Mouse (Mus musculus): ENCODE data around the gene Elmsan1. TPM values are rescaled to one million over a fixed set of nuclear protein-coding genes. Genes with fewer than 3 reads are reported as not detected.
"Not testable (repeated sequence)": the region's sequence is repeated elsewhere in the genome, so short reads cannot be mapped to it uniquely, and the experiment has no call there.

Gene Elmsan1
- polyA plus RNA-seq (2017; shearing (Covaris generic)): 1 to 10 TPM; 3.9 to 9.5 (median 7.2) TPM

DNA sequence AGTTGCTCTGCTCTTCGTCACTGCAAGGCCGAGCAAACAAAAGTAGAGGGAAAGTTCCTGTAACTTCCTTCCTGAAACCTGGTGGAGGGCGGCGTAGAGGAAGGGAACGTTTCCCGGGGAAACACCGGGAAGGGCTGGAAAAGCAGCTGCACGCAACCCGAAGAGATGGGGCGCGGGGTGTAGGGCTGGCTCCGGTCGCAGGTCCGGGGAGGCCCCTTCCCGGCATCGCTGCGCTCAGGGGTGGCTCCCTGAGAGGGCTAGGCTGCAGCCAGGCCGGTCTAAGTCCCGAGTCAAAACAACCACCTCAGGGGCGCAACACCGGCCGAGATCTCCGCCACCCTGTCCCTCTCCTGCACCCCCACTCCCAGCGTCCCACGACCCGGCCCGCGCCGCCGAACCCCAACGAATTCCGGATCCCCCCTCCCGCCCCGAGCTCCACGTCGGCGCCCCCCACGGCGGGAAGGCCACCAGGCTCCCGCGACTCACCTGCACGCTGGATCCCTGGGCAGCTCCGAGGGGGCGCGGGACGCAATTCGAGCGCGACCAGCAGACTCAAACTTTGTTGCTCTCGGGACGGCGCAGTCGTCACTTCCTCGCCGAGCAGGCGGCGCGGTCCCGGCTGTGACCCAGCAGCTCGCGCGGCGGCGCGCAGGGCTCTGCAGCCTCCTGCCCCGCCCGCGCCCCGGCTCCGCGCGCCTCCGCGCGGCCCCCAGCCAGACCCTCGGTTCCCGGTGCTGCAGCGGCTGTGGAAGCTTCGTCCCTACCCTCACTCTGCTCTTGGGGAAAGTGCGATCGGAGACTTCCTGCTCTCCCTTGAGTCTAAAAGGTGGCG is at the start of gene Elmsan1:
TSS of gene Elmsan1 (minus strand) at position 593 of the 832 bp plus-strand sequence.
- ATAC-seq: peak; percentile 39

DNA sequence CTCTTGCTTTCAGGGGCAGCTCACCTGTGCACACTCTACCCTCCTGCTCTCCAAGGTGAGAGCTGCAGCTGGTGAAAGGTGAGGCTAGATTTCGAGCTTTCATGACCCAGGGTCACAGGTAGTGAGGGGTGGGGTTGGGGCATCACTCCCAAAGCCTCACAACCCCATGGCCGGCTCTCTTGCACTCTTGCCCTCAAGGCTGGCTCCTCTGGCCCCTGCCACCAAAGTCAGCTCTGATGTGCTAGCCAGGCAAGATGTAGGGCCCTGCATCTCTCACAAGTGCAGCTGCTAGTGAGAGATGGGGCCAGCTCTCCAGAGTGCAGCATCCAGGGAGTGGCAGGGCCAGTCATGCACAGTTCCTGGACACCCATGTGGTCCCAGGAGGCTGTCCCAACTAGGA is 48.6 kb upstream of the Elmsan1 start:
- no peak for ATAC-seq

DNA sequence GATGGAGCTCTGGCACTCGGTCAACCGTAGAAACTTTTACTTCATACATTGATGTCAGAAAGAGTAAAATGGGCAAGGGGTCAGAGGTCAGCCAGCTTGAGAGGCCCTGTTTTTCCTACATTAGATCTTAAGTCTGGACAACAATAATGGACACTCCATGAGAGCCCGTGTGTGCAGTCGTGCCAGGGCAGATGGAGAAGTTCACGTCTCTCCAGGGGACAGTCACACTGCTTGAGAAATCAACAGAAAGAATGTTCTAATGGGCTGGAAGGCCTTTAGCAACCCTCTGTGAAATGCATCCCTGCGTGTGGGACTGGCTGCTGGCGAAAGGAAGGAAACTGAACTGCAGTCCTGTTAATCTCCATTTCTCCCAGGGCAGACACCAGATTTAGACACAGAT is 41.7 kb upstream of the Elmsan1 start:
- ATAC-seq: no peak

DNA sequence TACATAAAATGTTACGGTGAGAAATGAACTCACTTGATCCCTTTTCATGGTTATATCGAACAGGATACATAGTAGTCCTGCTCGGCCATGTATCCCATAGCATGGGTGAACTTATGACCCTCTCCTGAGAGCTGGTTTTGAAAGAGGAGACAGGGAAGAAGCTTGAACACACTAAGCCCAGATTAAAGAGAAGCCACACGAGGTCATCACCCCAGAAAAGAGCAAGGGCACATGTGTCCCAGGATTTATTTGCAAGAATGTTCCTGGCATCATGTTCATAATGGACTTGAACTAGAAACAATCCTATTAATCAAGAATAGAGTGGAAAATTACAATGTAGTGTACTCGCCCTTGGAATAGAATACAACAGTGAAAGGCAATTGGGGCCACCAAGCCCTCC is 36.2 kb upstream of the Elmsan1 start:
- no peak for ATAC-seq

DNA sequence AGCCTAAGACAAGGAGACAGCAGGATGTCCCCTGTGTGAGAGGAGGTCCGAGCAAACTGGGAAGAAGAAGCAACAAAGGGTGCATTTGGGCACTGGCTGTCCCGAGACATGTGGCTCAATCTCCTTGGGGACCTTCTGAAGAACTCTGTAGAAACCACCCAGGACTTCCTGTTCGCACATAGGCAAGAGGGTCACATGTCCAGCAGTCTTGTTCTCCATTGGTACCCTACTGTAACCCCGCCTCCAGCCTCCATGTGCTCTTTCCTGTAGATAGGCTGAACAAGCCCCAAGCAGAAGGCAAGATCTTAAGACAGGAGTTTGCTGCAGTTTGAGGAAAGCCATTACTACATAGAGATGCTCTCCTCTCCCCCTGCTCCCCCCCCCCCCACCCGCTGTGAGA is 34.1 kb upstream of the Elmsan1 start:
- no peak for ATAC-seq

DNA sequence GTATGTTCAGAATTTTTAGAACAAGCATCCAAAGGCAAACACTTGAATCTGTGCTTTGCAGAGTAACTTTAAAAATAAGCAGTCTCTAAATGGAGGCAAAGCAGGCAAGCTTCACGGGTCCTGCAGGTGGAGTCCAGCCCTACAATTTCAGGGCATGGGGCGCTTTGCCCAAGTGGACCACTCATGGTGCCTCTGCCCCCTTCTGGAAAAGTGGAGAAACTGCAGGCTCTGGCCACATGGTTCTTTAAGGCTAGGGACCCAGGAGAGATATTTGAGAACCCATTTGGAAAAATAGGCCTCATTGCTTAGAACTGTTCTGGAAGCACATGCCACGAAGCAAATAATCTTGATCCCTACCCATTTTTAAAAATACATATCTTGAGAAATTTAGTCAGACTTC is 30.5 kb upstream of the Elmsan1 start:
- no peak for ATAC-seq

DNA sequence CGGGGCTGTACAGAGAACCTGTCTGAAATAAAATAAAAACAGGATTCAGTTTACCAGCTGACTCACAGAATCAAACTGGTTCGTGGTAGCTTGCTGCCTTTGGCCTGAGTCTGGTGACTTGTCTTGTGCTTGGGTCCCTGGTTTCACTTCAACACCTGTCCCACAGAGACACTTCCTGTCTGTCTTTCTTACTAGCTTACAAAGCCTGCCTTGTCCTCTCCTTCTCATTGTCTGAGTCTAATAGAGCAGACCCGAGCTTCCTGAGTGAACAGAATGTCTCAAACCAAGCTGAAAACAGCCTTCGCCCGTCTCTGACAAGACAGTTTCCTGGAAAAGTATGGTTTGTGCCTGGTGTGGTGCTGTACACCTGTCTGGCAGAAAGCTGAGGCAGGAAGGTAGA is 27.0 kb upstream of the Elmsan1 start:
- peak; percentile 57 for ATAC-seq

DNA sequence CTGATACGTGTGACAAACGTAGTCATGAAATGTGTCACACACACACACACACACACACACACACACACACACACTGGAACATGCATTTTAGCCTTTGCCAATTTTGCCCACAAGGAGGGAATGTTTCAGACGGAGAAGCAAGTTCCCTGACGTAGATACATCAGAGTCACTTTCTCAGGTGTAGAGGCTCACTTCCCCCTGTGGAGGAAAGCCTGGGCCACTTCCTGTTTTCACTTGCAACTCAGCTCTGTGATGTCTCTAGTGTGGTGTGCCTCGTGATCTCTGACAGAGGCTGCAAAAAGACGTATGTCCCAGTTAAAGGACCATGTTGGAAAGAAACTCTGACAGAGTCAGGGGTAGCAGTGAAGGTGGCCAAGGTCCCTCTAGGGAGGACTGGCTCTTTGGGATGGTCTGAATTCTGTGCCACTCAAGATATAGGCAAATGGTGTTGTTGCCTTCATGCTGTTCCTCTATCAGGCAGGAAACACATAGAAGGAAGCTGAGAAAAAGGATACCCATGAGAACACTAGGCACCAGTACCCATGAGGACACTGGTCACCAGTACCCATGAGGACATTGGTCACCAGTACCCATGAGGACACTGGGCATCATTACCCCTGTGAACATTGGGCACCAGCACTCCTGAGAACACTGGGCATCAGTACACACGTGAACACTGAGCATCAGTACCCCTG is 24.5 kb upstream of the Elmsan1 start:
- peak; percentile 96 for ATAC-seq

DNA sequence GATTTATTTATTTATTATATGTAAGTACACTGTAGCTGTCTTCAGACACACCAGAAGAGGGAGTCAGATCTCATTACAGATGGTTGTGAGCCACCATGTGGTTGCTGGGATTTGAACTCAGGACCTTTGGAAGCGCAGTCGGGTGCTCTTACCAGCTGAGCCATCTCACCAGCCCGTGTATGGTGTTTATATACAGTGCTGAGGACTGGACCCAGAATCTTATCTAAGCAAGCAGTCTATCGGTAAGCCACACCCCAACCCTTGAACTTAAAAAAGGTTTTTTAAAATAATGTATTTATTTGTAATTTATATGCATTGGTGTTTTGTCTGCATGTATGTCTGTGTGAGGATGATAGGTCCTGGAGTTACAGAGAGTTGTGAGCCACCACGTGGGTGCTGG is 18.4 kb upstream of the Elmsan1 start:
- not testable (repeated sequence) for ATAC-seq

DNA sequence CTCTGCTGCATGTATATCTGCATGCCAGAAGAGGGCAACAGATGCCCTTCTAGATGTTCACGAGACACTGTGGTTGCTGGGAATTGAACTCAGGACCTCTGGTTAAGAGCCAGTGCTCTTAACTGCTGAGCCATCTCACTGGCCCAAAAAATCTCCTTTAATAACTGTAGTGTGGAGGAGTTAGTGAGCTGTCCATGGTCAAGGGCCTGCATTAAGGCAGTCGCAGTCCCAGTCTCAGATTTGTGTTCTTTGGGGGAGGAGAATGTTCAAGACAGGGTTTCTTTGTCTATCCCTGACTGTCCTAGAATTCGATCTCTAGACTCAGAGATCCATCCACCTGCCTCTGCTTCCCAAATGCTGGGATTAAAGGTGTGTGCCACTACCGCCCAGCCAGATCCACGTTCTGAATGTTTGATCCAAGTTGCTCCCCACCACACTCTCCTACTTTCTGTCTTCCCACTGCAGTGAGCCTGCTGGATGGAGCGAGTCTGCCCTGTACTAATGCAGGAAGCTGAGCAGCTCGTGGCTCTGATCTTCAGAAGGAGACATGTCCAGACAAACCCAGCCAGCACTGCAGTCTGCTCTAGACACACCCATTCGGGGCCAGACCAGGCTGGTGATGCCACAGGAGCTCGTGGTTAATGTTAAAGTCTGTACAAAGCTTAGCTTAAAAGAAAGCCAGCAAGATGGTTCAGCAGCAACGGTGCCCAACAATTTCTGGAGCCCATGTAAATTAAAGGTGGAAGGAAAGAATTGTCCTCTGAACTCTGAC is 17.5 kb upstream of the Elmsan1 start:
- ATAC-seq: no peak

DNA sequence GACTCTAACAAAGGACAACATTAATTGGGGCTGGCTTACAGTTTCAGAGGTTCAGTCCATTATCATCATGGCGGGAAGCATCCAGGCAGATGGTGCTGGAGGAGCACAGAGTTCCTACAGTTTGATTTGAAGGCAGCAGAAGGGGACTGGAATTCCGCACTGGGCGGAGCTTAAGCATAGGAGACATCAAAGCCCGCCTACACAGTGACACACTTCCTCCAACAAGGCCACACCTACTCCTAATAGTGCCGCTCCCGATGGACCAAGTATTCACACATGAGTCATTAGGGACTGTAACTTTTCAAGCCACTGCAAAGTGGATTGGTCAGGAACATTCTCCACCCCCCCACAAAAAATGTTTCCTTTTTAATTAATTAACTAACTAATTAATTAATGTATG is 16.9 kb upstream of the Elmsan1 start:
- ATAC-seq: no peak

DNA sequence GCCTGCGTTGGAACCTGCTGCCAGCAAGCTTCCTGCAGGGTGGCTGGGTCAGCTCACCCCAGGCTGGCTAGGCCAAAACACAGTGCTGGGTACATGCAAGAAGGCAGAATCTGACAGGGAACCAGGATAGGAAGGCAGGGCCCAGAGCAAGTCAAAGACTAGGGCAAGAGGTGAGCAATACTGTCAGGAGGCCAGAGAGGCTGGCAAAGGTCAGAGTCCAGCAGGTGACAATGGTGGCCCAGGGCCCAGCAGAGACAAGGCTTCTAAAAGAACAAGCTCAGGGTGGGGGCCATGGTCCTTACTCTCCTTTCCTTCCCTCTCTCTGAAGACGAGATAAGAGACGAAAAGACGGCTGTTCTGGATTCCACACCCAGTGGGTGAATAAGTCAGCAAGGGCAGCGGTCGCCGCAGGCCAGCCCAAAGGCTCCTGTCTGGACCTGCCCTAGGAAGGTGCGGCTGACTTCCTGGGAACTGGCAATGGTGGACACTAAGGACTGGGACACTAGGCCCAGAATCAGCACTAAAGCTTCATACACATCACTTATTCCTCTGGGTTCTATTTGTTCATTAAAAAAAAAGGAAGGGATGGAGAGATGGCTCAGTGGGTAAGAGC is 14.9 kb upstream of the Elmsan1 start:
- no peak for ATAC-seq

DNA sequence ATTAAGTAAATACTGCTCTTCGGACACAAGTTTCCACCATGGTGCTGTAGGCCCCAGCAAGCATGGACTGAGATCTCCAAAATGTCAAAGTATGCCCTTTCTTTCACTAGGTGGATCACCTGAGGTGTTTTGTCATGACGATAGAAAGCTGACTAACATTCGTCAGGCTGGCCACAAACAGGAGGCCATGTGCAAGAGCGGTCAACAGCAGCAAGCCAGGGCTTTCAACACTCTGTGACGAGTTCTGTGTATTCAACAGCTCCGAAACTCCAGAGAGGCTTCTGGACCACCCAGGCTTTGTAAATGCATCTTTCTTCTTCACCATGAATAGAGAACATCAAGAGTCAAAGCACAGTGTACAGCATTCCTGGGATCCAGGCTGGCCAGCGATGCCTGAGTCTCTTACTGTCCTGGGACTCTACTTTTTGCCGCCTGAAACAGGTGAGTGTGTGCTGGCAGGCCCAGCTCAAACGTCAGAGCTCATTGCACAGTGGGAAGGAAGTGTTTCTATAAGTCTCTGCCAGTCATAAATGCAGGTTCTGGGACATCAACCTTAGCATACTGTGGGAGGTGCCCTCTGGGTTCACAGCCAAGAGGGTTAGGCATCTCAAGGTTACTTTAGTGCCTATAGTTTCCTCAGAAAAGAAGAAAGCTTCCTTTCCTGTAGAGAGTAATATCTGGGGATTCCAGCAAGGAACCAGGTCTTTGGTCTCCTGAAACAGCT is 7.6 kb upstream of the Elmsan1 start:
- ATAC-seq: no peak

DNA sequence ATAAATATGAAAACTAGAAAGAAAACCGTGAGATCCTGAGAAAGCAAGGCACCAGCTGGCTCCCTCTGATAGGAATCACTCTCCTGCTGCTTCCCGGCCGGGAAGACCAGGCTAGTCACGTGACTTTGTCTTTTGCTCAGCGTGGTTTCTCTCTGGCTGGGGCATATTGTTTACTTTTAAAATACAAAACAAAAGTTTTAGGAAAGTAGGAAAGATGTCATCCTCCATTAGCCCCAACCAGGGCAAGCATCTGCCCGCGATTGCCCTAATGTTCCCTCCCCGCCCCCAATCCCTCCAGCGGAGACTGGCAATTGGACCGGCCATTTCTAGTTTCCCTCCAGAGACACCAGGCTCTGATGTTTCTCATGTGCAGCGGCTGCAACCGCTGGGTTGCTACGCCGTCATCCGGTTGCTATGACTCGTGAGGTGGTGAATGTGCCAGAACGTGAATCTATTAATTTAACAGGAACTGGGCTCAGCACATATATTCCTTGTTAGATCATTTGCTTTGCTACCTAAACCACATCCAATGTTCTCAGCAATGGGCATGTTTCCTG is 3.8 kb upstream of the Elmsan1 start:
- peak; percentile 77 for ATAC-seq

DNA sequence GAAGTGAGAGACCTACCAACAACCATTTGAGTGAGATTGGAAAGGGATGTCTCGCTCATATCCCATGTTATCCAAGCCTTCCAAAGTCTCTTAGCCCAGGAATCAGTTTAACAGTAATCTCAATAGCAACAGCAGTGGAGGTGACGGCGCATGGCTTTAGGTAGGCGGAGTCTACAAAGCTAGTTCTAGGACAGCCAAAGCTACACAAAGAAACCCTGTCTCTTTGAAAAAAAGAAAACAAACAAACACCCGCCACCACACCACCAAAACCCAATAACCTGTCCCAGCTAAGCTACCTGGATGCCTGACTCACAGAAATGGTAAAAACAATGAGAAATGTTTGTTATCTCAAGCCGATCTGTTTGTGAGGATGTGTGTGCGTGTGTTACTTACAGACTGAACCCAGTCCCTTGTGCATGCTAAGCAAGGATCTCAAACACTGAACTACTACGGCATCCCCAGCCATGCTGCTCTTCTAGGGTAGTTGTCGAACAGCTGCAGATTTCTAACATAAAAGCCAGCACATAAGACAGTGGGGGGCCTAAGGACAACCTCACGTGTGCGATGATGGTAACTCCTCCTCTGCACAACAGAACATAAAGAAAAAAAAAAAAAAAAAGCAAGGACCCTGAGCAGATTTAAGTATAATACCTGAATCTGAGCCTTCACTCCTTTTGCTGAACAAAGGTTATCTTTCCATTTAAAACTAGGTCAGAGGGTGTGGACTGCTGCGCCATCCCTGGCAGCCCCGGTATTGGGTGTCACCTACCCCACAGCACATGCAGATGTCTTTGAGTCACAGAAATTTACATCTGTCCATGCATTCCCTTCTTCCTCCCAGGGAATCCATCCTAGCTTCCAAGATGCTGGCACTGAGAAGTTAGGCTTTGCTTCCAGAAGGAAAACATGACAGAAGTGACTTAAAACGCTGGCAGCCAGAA is 2.5 kb upstream of the Elmsan1 start:
- peak; percentile 16 for ATAC-seq

DNA sequence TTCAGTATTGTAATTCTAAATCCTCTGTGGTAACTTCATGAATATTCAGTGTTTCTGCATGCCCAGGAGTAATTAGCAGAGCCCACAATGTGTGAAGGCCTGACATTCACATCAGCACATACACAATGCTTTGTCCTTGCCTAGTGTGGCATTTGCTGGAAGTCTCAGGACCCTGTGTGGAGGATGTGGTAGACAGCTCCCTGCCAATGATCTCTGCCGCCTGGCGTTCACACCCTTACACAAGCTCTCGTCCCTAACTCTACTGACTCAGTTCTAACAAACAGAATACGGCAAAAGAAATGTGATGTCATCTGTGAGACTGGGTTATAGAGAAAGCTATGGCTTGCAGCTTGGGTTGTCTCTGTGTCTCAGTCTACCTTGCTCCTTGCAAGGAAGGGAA is 1.8 kb upstream of the Elmsan1 start:
- peak; percentile 21 for ATAC-seq

DNA sequence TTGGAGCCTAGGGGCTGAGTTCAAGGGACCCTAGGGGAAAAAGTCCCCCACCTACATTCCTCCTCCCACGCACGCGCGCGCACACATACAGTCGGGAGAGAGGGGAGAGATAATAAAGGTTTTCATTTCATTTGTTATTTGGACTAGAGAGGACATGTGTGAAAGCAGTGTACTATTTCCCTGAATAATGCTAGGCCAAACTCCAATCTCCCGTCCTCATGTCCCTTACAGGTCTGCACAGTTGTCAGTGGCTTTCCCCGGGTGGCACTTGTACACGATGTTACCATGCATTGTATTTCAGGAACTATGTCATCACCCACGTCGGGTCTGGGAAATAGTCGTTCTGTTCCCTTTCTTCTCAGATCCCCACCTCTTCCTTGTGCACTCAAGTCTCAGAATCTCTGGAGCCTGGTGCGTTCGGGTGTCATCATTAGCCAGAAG is 460 bp upstream of the Elmsan1 start:
- ATAC-seq: no peak

DNA sequence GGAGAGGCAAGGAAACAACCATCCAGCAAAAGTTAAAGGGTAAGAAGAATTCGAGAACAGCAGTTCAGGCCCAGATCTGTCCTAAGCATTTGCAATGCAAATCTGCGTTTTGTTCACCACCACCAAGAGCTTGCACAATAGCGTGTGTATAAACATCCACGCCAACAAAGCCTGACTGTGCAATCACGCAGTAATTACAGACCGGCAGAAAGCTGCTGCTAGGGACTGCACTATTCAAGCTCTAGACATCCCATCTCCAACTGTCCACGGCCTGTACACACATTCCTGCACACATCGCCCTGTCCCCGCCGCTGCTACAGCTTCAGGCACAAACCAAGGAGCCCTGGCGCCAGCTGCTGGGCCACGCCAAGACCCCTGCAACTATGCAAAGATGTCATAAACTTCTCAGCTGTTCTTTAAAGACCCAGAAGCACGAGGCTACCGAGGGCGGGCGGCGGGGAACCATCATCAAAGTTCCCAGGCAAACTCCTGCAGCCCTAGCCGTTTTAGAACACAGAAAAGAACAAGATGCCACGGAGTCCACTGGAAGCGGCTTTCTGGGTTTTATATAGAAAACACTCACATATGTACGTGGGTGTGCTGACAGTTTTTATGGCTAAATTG is 1.1 kb downstream of the Elmsan1 start:
- ATAC-seq: no peak

DNA sequence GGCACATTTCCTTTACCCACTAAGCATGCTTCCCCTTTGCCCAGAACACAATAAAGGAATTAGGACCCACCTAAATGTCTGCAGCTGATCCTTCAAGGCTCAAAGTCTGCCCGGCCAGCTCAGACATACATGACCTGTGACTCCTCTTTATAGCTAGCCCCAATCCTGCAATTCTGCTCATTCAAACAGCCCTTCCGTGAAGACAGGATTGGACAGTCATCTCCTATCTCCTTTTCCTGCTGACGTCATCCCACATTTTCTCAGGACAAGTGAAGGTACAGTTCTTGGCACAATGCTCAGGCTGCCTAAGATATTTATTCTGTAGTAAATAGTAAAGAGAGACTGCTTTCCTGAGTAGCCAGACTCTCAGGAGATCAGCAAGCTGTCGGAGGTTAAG is 1.6 kb downstream of the Elmsan1 start:
- ATAC-seq: no peak

DNA sequence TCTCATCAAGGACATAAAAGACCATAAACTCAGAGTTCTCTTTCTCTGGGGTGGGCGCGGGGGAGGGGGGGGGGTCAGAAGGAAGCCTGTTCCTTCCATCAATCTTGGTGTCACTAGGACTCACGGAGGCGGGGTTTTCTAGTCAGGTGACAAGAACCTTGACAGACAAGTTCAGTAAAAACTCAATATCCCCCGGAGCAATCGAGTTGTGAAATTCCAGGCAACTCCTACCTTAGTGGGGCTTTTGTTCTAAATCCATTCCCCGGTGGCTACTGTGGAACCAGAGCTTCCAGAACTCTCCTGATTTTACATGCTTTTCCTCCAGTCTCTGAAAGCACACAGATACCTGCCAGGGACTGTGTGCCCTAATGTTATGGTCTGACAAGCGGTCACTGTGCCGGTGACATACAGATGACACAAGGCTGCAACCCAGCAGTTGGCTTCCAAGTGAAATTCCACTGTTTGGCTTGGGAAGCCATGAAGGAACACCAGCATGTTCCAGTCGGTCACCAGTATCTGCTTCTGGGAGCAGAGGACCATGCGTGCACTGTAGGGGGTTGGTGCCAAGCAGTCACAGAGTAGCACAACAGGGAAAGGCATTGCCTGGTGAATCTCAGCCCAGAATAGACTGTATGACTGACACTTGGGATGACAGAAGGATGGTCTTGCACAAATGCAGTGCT is 2.8 kb downstream of the Elmsan1 start:
- ATAC-seq: no peak
